Mouse (Mus musculus) heart, adult 2 months (tissue): ENCODE results near the gene Fam19a2. TPM values are rescaled to one million over a fixed set of nuclear protein-coding genes. Genes with fewer than 3 reads are reported as not detected.

Experiments
- DNase-seq, 2 experiments: peaks; one replicate each; pipeline ENCODE4 v3.0.0; 2021
- H3K27ac ChIP-seq: fragments of 200-600 bp; 2 replicates; pipeline ENCODE4 v1.8.1; 2022
- H3K27me3 ChIP-seq: fragments of 200-500 bp; 2 replicates; pipeline ENCODE4 v1.6.1; 2012; ENCODE audit warnings: mild to moderate bottlenecking, low read length, inconsistent platforms, mixed read lengths; ENCODE audit not compliant: control insufficient read depth, insufficient read depth
- H3K36me3 ChIP-seq: fragments of 200-500 bp; 2 replicates; pipeline ENCODE4 v1.6.1; 2012; ENCODE audit warnings: low read length, inconsistent platforms; ENCODE audit not compliant: control insufficient read depth, insufficient read depth
- H3K4me1 ChIP-seq: fragments of 200-500 bp; 2 replicates; pipeline ENCODE4 v1.6.1; 2011; ENCODE audit warnings: low read length; ENCODE audit not compliant: control insufficient read depth, insufficient read depth
- H3K4me3 ChIP-seq: fragments of 200-600 bp; 2 replicates; pipeline ENCODE4 v1.8.1; 2022
- H3K79me2 ChIP-seq: fragments of 200-500 bp; replicated peaks from 2 replicates; pipeline ENCODE4 v1.6.1; 2012; ENCODE audit warnings: mild to moderate bottlenecking, inconsistent platforms, low read length, moderate library complexity, mixed read lengths; ENCODE audit not compliant: control insufficient read depth, insufficient read depth
- H3K9ac ChIP-seq: fragments of 200-500 bp; 2 replicates; pipeline ENCODE4 v1.6.1; 2012; ENCODE audit warnings: low read depth, mild to moderate bottlenecking, control low read depth, inconsistent platforms, low read length, mixed read lengths
- CTCF ChIP-seq: fragments of 200-600 bp; IDR thresholded peaks from 2 replicates; pipeline ENCODE4 v1.8.1; 2022; ENCODE audit warnings: antibody characterized with exemption, mild to moderate bottlenecking, moderate library complexity
- EP300 ChIP-seq: fragments of 200-500 bp; IDR thresholded peaks from 2 replicates; pipeline ENCODE4 v1.6.1; 2011; ENCODE audit warnings: low read depth, low read length, control low read depth; ENCODE audit not compliant: insufficient read depth
- POLR2A ChIP-seq: fragments of 200-500 bp; IDR thresholded peaks from 2 replicates; pipeline ENCODE4 v1.6.1; 2011; ENCODE audit warnings: mild to moderate bottlenecking, low read depth, low read length, control low read depth; ENCODE audit not compliant: insufficient read depth
- WGBS: fragments of 180-500 bp; shearing (Covaris S2); methylation state at CpG from one replicate; pipeline ENCODE4 v1.1.7; 2018; 5-methylcytosine and 5-hydroxymethylcytosine counted together
- intact Hi-C: fragments of 180-260 bp; cut with DNase I; formaldehyde crosslinking; loops from one replicate; pipeline ENCODE4 v1.15.1; 2025
- polyA plus RNA-seq: library from polyadenylated mRNA; depleted of rRNA; stranded (reverse); fragments of >200 nt; gene quantifications from 2 replicates; pipeline ENCODE4 v1.2.3, GENCODE M21; 2012
- total RNA-seq, 2 experiments: library from RNA; stranded (reverse); gene quantifications; 2 replicates each; pipeline ENCODE4 v1.2.3; 2021

The Fam19a2 gene
- total and polyA plus RNA-seq, 3 experiments = 0.11 to 0.13 TPM; not detected in 1

GRCm38 (mm10) chr10:123360492-123360891 is 96.7 kb downstream of the Fam19a2 start:
- Histone ChIP-seq H3K27me3 (no peaks in the 10 kb centered on the region), H3K36me3 (no peaks in the 10 kb centered on the region), H3K9ac (no peak overlapping the region), H3K4me3 (no peak overlapping the region), H3K79me2 (no peaks in the 10 kb centered on the region), H3K4me1 (no peaks in the 10 kb centered on the region), H3K27ac (no peak overlapping the region)
- TF ChIP-seq EP300 (no peak), POLR2A (no peak), CTCF (no peak)
- intact Hi-C loops = no loop called here
- DNase-seq = no peak
- WGBS = 31% methylated on average over 14 of the region's 14 CpGs

GRCm38 (mm10) chr10:123364628-123365027 is 100.8 kb downstream of the Fam19a2 start:
- H3K79me2 ChIP-seq = no peaks in the 10 kb centered on the region
- 58% methylated on average over 4 of the region's 4 CpGs for WGBS
- no peaks in the 10 kb centered on the region for H3K27me3 ChIP-seq
- H3K9ac ChIP-seq = no peak overlapping the region
- H3K36me3 ChIP-seq = no peaks in the 10 kb centered on the region
- H3K4me1 ChIP-seq = no peaks in the 10 kb centered on the region
- no peak overlapping the region for H3K4me3 ChIP-seq
- H3K27ac ChIP-seq = no peak overlapping the region
- TF ChIP-seq CTCF (no peak), POLR2A (no peak)
- DNase-seq = no peak
- intact Hi-C loops = no loop called here

GRCm38 (mm10) chr10:123367152-123367864 is 103.5 kb downstream of the Fam19a2 start:
- Histone ChIP-seq H3K27ac (no peak overlapping the region), H3K9ac (no peak overlapping the region), H3K27me3 (no peaks in the 10 kb centered on the region), H3K36me3 (no peaks in the 10 kb centered on the region), H3K4me3 (no peak overlapping the region), H3K79me2 (no peaks in the 10 kb centered on the region), H3K4me1 (no peaks in the 10 kb centered on the region)
- intact Hi-C loops = no loop called here
- TF ChIP-seq CTCF (no peak), EP300 (no peak), POLR2A (no peak)
- DNase-seq = no peak
- 81% methylated on average over 15 of the region's 15 CpGs for WGBS

- Histone ChIP-seq H3K4me1 (no peaks in the 10 kb centered on the region), H3K36me3 (no peaks in the 10 kb centered on the region), H3K27me3 (no peaks in the 10 kb centered on the region), H3K9ac (no peak overlapping the region), H3K27ac (no peak overlapping the region), H3K79me2 (no peaks in the 10 kb centered on the region), H3K4me3 (no peak overlapping the region)
- WGBS = 56% methylated on average over 2 of the region's 2 CpGs
- no peak for DNase-seq
- TF ChIP-seq POLR2A = no peak
- intact Hi-C loops = no loop called here
Observed at GRCm38 (mm10) chr10:123383277-123383676, 119.5 kb downstream of the Fam19a2 start.

- TF ChIP-seq POLR2A = no peak
- TF ChIP-seq EP300 = no peak
- TF ChIP-seq CTCF = no peak
- Histone ChIP-seq H3K79me2 (no peaks in the 10 kb centered on the region), H3K27ac (no peak overlapping the region), H3K9ac (no peak overlapping the region), H3K27me3 (no peaks in the 10 kb centered on the region), H3K4me1 (no peaks in the 10 kb centered on the region), H3K4me3 (no peak overlapping the region), H3K36me3 (no peaks in the 10 kb centered on the region)
- WGBS = 53% methylated on average over 6 of the region's 6 CpGs
- DNase-seq = no peak
- intact Hi-C loops = no loop called here
Observed at GRCm38 (mm10) chr10:123385641-123386040, 121.8 kb downstream of the Fam19a2 start.

- no peak overlapping the region for H3K4me3 ChIP-seq
- H3K79me2 ChIP-seq = no peaks in the 10 kb centered on the region
- intact Hi-C loops = no loop called here
- no peaks in the 10 kb centered on the region for H3K36me3 ChIP-seq
- H3K9ac ChIP-seq = no peak overlapping the region
- no peaks in the 10 kb centered on the region for H3K4me1 ChIP-seq
- no peak overlapping the region for H3K27ac ChIP-seq
- WGBS = 51% methylated on average over 9 of the region's 9 CpGs
- no peaks in the 10 kb centered on the region for H3K27me3 ChIP-seq
- TF ChIP-seq POLR2A = no peak
- no peak for TF ChIP-seq EP300
- no peak for TF ChIP-seq CTCF
- DNase-seq = no peak
Observed at GRCm38 (mm10) chr10:123395429-123395828, 131.6 kb downstream of the Fam19a2 start.
